Mouse (Mus musculus) E14TG2a.4 (cell line): ENCODE data around the gene Spata31d1a.
"Not testable (repeated sequence)": the region's sequence is repeated elsewhere in the genome, so short reads cannot be mapped to it uniquely, and the experiment has no call there.

Experiments
- CTCF ChIP-seq: conservative IDR thresholded peaks from 2 replicates; pipeline ENCODE4 v1.5.1; 2014; ENCODE audit warnings: low read length
- NANOG ChIP-seq: IDR thresholded peaks from 2 replicates; pipeline ENCODE4 v1.6.1; 2014; ENCODE audit warnings: borderline replicate concordance, low read length, mixed read lengths

GRCm38 (mm10) chr13:59700137-59700536, 10.0 kb downstream of the Spata31d1a start:
- not testable (repeated sequence) for TF ChIP-seq CTCF, NANOG
